Mouse (Mus musculus) lung, embryonic 16.5 days (tissue): ENCODE results near the gene Spag6l. TPM values are rescaled to one million over a fixed set of nuclear protein-coding genes. Genes with fewer than 3 reads are reported as not detected.
"Not testable (repeated sequence)": the region's sequence is repeated elsewhere in the genome, so short reads cannot be mapped to it uniquely, and the experiment has no call there.

Source experiments
- ATAC-seq: fragments of 200-750 bp; cut with Nextera tagmentation; 2 replicates; pipeline ENCODE4 v1.8.0; 2017; ENCODE audit warnings: low read depth, mild to moderate bottlenecking, moderate library complexity
- H3K27ac ChIP-seq: fragments of 300-500 bp; sonication (generic); 2 replicates; pipeline ENCODE4 v1.5.1; 2014; ENCODE audit warnings: mild to moderate bottlenecking, control low read depth, low read length
- H3K27me3 ChIP-seq: fragments of 300-500 bp; sonication (generic); 2 replicates; pipeline ENCODE4 v1.6.1; 2014; ENCODE audit warnings: low read depth, low read length, mixed read lengths; ENCODE audit not compliant: control insufficient read depth, insufficient read depth
- H3K36me3 ChIP-seq: fragments of 300-500 bp; sonication (generic); 2 replicates; pipeline ENCODE4 v1.6.1; 2014; ENCODE audit warnings: low read length; ENCODE audit not compliant: control insufficient read depth, insufficient read depth
- H3K4me1 ChIP-seq: fragments of 300-500 bp; sonication (generic); replicated peaks from 2 replicates; pipeline ENCODE4 v1.6.1; 2014; ENCODE audit warnings: low read length, mixed read lengths; ENCODE audit not compliant: control insufficient read depth, insufficient read depth
- H3K4me2 ChIP-seq: fragments of 300-500 bp; sonication (generic); 2 replicates; pipeline ENCODE4 v1.6.1; 2014; ENCODE audit warnings: low read depth, low read length, control low read depth
- H3K4me3 ChIP-seq: fragments of 300-500 bp; sonication (generic); 2 replicates; pipeline ENCODE4 v1.5.1; 2014; ENCODE audit warnings: mild to moderate bottlenecking, low read length, control low read depth
- H3K9ac ChIP-seq: fragments of 300-500 bp; sonication (generic); 2 replicates; pipeline ENCODE4 v1.6.1; 2014; ENCODE audit warnings: low read length, control low read depth
- H3K9me3 ChIP-seq: fragments of 300-500 bp; sonication (generic); 2 replicates; pipeline ENCODE4 v1.6.1; 2016; ENCODE audit warnings: low read length; ENCODE audit not compliant: control insufficient read depth
- WGBS: fragments of 180-500 bp; shearing (Covaris S2); extraction: QIAGEN DNeasy Blood & Tissue Kit; methylation state at CpG from one replicate; pipeline ENCODE4 v1.1.7; 2014; 5-methylcytosine and 5-hydroxymethylcytosine counted together
- polyA plus RNA-seq: library from polyadenylated mRNA; unstranded; fragments of >200 nt; fragmentation: Nextera tagmentation; extraction: Ambion mirVana; gene quantifications from 2 replicates; pipeline ENCODE4 v1.2.1, GENCODE M21; 2015

Gene Spag6l
- polyA plus RNA-seq, 1 experiment from 2014 or later: 8.3 TPM

DNA sequence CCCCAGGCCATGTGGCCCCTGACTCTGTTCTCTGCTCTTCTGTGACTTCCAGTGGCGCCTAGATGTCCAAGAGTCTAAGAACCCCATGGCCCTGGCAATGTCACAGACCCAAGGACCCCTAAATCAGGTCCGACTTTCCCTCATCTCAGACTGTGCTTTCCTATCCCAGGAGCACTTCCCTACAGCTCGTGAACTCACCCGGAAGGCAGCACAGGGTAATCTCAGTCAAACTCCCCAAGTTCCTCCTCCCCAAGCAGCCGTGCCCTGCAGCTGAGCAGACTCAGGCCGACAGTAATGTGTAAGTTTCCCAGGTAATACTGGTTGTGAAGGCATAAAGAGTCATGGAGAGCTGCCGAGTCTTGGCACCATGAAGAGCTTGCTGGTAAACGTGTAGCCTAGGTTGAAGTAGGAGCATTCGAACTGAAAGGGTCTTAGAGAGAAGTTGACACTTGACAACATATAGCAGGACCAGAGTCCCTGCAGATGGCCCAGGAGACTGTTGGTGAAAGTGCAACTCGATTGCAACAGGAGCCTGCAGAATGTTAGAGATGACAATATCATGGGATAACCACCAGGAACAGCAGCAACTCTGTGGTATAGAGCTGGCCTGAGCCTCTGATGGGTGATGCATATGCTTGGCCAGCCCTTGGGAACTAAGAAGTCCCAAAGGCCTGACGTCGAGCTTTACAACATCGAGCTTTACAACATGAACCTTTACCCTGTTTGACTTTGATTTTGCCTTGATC is 27.6 kb upstream of the Spag6l start:
- Histone ChIP-seq H3K9ac (no peak overlapping the region), H3K4me3 (no peak overlapping the region), H3K9me3 (no peaks in the 10 kb centered on the region), H3K27ac (no peak overlapping the region), H3K27me3 (no peaks in the 10 kb centered on the region), H3K36me3 (no peaks in the 10 kb centered on the region), H3K4me1 (no peaks in the 10 kb centered on the region), H3K4me2 (no peak overlapping the region)
- ATAC-seq: no peak
- WGBS: 71% methylated on average over 13 of the region's 13 CpGs

DNA sequence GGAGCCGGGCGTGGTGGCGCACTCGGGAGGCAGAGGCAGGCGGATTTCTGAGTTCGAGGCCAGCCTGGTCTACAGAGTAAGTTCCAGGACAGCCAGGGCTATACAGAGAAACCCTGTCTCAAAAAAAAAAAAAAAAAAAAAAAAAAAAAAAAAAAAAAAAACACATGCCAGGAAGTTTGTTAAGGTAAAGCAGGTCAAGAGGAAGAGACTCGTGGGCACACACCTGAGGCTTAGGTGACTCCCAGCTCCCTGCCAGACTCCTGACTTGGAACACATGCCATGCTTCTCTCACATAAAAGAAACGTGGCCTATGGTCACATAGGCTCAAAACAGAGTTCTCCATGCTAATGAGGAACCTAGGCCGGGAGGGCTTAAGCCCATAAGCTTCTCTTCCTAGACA is 26.8 kb upstream of the Spag6l start:
- H3K9ac ChIP-seq: not testable (repeated sequence)
- 78% methylated on average over 9 of the region's 9 CpGs for WGBS

DNA sequence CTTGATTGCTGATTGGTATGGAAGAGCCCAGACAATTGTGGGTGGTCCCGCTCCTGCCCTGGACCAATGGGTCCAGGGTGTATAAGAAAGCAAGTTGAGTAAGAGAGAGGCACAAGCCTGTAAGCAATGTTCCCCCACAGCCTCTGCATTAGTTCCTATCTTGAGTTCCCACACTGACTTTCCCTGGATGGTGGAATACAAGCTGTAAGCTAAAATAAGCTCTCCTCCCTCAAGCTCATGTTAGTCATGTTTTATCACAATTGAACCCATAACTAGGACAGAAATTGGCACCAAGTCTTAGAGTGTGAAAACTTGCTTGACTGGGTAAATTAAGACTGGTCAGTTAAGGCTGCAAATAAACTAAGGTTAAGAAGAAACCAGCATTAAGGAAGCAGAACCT is 26.3 kb upstream of the Spag6l start:
- no peaks in the 10 kb centered on the region for H3K9me3 ChIP-seq
- no peak overlapping the region for H3K9ac ChIP-seq
- ATAC-seq: no peak
- H3K4me1 ChIP-seq: no peaks in the 10 kb centered on the region
- H3K4me3 ChIP-seq: no peak overlapping the region
- no peak overlapping the region for H3K27ac ChIP-seq
- H3K27me3 ChIP-seq: no peaks in the 10 kb centered on the region
- 85% methylated on average over 1 of the region's 1 CpGs for WGBS
- no peak overlapping the region for H3K4me2 ChIP-seq
- H3K36me3 ChIP-seq: no peaks in the 10 kb centered on the region

More for the DNA sequence above, 26.8 kb upstream of the Spag6l start:
- H3K27ac ChIP-seq, H3K27me3 ChIP-seq, H3K36me3 ChIP-seq, H3K4me2 ChIP-seq, H3K4me1 ChIP-seq, H3K9me3 ChIP-seq, ATAC-seq, H3K4me3 ChIP-seq: not testable (repeated sequence)

DNA sequence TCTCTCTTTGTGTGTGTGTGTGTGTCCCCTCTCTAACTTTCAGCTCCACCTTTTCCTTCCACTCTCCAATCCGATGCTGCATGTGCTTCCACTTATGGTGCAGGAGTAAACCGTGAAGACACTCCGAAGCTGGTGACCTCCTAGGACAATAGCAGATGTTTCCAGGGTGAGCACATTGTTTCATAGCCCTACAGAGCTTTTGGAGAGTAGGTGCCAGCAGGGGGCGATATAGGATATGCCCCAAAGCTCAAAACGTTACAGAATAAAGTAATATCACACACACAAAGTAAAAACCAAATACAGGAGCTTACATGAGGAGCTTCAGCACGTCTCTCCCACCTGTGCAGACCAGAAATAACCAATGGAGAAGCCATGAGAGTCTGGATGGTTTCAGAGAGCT is 25.6 kb upstream of the Spag6l start:
- H3K4me3 ChIP-seq: no peak overlapping the region

DNA sequence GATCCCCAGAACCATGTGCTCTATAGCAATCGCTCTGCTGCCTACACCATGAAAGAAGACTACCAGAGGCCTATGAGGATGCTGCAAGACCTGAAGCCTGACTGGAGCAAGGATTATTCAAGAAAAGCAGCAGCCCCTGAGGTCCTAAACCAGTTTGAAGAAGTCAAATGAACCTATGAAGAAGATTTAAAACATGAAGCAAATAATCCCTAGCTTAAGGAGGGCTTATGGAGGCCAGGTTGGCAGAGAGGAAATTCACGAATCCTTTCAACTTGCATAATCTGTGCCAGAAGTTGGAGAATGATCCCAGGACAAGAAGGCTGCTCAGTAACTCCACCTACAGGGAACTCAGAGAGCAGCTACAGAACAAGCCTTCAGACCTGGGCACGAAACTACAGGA is 23.2 kb upstream of the Spag6l start:
- no peaks in the 10 kb centered on the region for H3K36me3 ChIP-seq
- H3K9ac ChIP-seq: no peak overlapping the region
- H3K4me2 ChIP-seq: no peak overlapping the region
- H3K27ac ChIP-seq: no peak overlapping the region
- H3K4me1 ChIP-seq: no peaks in the 10 kb centered on the region
- no peaks in the 10 kb centered on the region for H3K9me3 ChIP-seq
- H3K27me3 ChIP-seq: no peaks in the 10 kb centered on the region
- 83% methylated on average over 3 of the region's 3 CpGs for WGBS
- no peak for ATAC-seq
- no peak overlapping the region for H3K4me3 ChIP-seq

More for the DNA sequence above, 25.6 kb upstream of the Spag6l start:
- 23% methylated on average over 6 of the region's 6 CpGs for WGBS
- H3K27me3 ChIP-seq: no peaks in the 10 kb centered on the region
- no peaks in the 10 kb centered on the region for H3K4me1 ChIP-seq
- no peak overlapping the region for H3K9ac ChIP-seq
- no peak overlapping the region for H3K4me2 ChIP-seq
- ATAC-seq: 0 out of 2 replicates have a peak, but pooled peaks have one; percentile 12
- no peaks in the 10 kb centered on the region for H3K36me3 ChIP-seq
- H3K27ac ChIP-seq: no peak overlapping the region
- no peaks in the 10 kb centered on the region for H3K9me3 ChIP-seq

DNA sequence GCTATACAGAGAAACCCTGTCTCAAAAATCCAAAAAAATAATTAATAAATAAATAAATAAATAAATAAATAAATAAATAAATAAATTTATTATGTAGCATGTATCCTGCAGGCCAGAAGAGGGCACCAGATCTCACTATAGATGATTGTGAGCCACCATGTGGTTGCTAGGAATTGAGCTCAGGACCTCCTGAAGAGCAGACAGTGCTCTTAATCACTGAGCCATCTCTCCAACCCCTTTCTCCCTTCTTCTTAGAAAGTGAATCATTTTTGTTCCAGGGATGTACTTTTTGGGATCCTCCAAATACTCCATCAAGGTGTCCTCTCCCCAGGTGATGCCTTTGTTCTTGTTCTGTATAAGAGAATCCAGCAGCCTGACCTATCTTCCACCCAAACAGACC is 19.9 kb upstream of the Spag6l start:
- H3K4me1 ChIP-seq: no peaks in the 10 kb centered on the region
- H3K27ac ChIP-seq: no peak overlapping the region
- H3K27me3 ChIP-seq: no peaks in the 10 kb centered on the region
- H3K36me3 ChIP-seq: no peaks in the 10 kb centered on the region
- H3K4me2 ChIP-seq: no peak overlapping the region
- H3K9me3 ChIP-seq: no peaks in the 10 kb centered on the region
- no peak overlapping the region for H3K9ac ChIP-seq
- ATAC-seq: no peak
- no peak overlapping the region for H3K4me3 ChIP-seq

DNA sequence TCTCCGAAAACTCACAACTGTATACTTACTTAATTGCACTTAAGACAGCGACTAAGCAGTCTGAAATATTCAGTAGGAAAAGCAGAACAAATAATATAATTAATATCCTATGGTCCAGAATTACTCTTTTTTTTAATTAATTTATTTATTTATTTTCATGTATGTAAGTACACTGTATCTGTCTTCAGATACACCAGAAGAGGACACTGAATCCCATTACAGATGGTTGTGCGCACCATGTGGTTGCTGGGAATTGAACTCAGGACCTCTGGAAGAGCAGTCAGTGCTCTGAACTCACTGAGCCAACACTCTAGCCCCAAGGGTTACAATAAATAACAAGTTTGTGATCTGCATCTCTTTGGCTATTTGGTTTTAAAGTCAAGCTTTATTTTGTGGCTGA is 415 bp upstream of the Spag6l start:
- Histone ChIP-seq H3K9ac (no peak overlapping the region), H3K27me3 (no peaks in the 10 kb centered on the region), H3K36me3 (no peaks in the 10 kb centered on the region), H3K4me3 (no peak overlapping the region), H3K27ac (no peak overlapping the region), H3K4me2 (no peak overlapping the region), H3K9me3 (no peaks in the 10 kb centered on the region), H3K4me1 (no peaks in the 10 kb centered on the region)
- ATAC-seq: no peak
- WGBS: 85% methylated on average over 3 of the region's 3 CpGs

DNA sequence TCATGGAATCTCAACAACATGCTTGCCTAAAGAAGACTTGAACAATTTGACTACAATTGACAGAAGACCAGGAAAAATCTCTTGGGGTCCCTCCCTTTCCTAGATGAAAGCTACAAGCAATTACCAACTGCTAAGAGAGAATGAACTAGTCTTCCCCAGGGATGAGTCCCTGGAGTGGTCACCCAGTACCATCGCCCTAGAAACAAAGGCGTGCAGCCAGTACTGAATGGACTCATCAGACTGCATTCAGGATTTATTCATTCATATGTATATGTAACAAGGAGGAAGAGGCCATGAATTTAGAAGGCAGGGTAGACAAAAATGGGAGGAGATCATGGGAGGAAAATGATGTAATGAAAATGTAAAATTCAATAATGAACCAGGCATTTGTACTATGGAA is 3.0 kb downstream of the Spag6l start:
- H3K36me3 ChIP-seq: no peaks in the 10 kb centered on the region
- WGBS: 97% methylated on average over 2 of the region's 2 CpGs

DNA sequence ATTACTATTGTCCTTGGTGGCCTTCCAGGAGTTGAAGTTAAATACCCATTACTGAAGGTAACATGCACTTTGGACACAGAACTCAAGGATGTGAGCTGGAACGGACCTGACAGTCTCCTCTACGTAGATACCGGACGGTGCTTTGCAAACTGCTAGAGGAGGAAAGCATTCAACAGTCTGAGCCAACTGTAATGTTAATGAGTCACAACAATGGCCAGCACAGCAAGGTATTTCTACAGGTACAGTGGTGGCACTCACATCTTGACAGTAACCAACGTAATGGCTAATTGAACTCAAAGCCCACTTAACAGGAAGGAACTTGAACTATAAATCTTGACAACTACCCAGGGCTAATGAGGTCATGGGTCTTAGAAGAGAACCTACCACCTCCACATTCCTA is 3.8 kb downstream of the Spag6l start:
- Histone ChIP-seq H3K9ac (no peak overlapping the region), H3K36me3 (no peaks in the 10 kb centered on the region), H3K4me2 (no peak overlapping the region), H3K27me3 (no peaks in the 10 kb centered on the region), H3K9me3 (no peaks in the 10 kb centered on the region), H3K4me3 (no peak overlapping the region), H3K27ac (no peak overlapping the region), H3K4me1 (no peaks in the 10 kb centered on the region)
- 56% methylated on average over 5 of the region's 5 CpGs for WGBS
- no peak for ATAC-seq

More for the DNA sequence above, 3.0 kb downstream of the Spag6l start:
- Histone ChIP-seq H3K4me1 (no peaks in the 10 kb centered on the region), H3K27me3 (no peaks in the 10 kb centered on the region), H3K4me2 (no peak overlapping the region), H3K4me3 (no peak overlapping the region), H3K27ac (no peak overlapping the region), H3K9me3 (no peaks in the 10 kb centered on the region), H3K9ac (no peak overlapping the region)
- no peak for ATAC-seq

DNA sequence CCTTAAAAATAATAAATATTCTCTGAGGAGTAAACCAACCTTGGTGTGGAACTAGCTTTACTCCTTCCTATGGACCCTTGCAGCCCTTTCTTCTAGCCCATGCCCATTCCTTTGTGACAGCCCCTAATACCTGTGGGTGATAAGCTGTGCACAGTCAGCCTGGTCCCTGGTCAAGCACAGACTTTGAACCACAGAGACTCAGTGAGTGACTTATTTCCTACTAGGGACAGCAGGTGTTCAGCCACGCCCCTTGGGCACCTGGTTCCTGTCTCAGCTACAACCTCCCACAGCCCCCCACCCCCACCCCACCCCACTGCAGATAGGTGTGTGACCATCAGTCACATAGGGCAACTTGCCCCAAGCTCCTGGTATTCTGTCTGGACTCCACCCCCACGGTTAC is 22.9 kb downstream of the Spag6l start:
- Histone ChIP-seq H3K4me2 (no peak overlapping the region), H3K36me3 (no peaks in the 10 kb centered on the region)

More for the DNA sequence above, 22.9 kb downstream of the Spag6l start:
- Histone ChIP-seq H3K4me1 (no peaks in the 10 kb centered on the region), H3K4me3 (no peak overlapping the region), H3K27ac (no peak overlapping the region), H3K27me3 (no peaks in the 10 kb centered on the region), H3K9ac (no peak overlapping the region), H3K9me3 (no peaks in the 10 kb centered on the region)
- 73% methylated on average over 2 of the region's 2 CpGs for WGBS
- ATAC-seq: no peak
